Mouse (Mus musculus) adrenal gland, adult 18-20 months (tissue): ENCODE measurements around the gene Tram2. TPM values are rescaled to one million over a fixed set of nuclear protein-coding genes. Genes with fewer than 3 reads are reported as not detected.

Experiments
- DNase-seq, 2 experiments: peaks; one replicate each; pipeline ENCODE4 v3.0.0; 2021 to 2022; ENCODE audit warnings: low spot score in 2 of 2
- long read RNA-seq, 2 experiments: library from polyadenylated mRNA; stranded (forward); transcript quantifications; one replicate each; pipeline ENCODE4 v2.0.0; 2021
- total RNA-seq, 2 experiments: library from RNA; stranded (reverse); gene quantifications; 1 replicate in 1 of 2; 2 replicates in 1 of 2; pipeline ENCODE4 v1.2.3; 2021

The Tram2 gene
- total RNA-seq = 1 to 10 TPM; 3.4 to 4.3 TPM
- long read RNA-seq, experiment 1 = 0 reads
- long read RNA-seq, experiment 2 = 0 reads

GRCm38 (mm10) chr1:21079217-21079773 is at the start of gene Tram2:
Tram2 (minus strand) TSS chr1:21079229.
- DNase-seq = peak; percentile 98 to 99

GRCm38 (mm10) chr1:21124713-21125336 is 45.8 kb upstream of the Tram2 start:
- DNase-seq = no peak

GRCm38 (mm10) chr1:21103784-21104183 is 24.8 kb upstream of the Tram2 start:
- no peak for DNase-seq

- peak; percentile 75 to 81 for DNase-seq
Measured at GRCm38 (mm10) chr1:21101221-21102006, 22.4 kb upstream of the Tram2 start.

- DNase-seq = no peak
Measured at GRCm38 (mm10) chr1:21100726-21101125, 21.7 kb upstream of the Tram2 start.

GRCm38 (mm10) chr1:21097001-21097989 is 18.3 kb upstream of the Tram2 start:
- no peak for DNase-seq

- DNase-seq = no peak
Measured at GRCm38 (mm10) chr1:21094644-21095215, 15.7 kb upstream of the Tram2 start.

GRCm38 (mm10) chr1:21089661-21090117 is 10.7 kb upstream of the Tram2 start:
- no peak for DNase-seq

- DNase-seq = no peak
Measured at GRCm38 (mm10) chr1:21086291-21086690, 7.3 kb upstream of the Tram2 start.

- DNase-seq = no peak
Measured at GRCm38 (mm10) chr1:21084661-21085060, 5.6 kb upstream of the Tram2 start.

- no peak for DNase-seq
Measured at GRCm38 (mm10) chr1:21080362-21080761, 1.3 kb upstream of the Tram2 start.

GRCm38 (mm10) chr1:21078481-21079214 is 381 bp downstream of the Tram2 start:
- no peak for DNase-seq

GRCm38 (mm10) chr1:21077619-21078018 is 1.4 kb downstream of the Tram2 start:
- no peak for DNase-seq

GRCm38 (mm10) chr1:21077191-21077590 is 1.8 kb downstream of the Tram2 start:
- no peak for DNase-seq

- no peak for DNase-seq
Measured at GRCm38 (mm10) chr1:21075986-21076495, 3.0 kb downstream of the Tram2 start.

- DNase-seq = no peak
Measured at GRCm38 (mm10) chr1:21074231-21074630, 4.8 kb downstream of the Tram2 start.

GRCm38 (mm10) chr1:21072875-21073444 is 6.1 kb downstream of the Tram2 start:
- no peak for DNase-seq

GRCm38 (mm10) chr1:21070658-21071057 is 8.4 kb downstream of the Tram2 start:
- DNase-seq = no peak

GRCm38 (mm10) chr1:21069830-21070522 is 9.1 kb downstream of the Tram2 start:
- no peak for DNase-seq
